Mouse (Mus musculus): ENCODE measurements around the gene Slc22a14. TPM values are rescaled to one million over a fixed set of nuclear protein-coding genes. Genes with fewer than 3 reads are reported as not detected.

Gene Slc22a14
- polyA plus RNA-seq, 1 experiment: not detected

DNA sequence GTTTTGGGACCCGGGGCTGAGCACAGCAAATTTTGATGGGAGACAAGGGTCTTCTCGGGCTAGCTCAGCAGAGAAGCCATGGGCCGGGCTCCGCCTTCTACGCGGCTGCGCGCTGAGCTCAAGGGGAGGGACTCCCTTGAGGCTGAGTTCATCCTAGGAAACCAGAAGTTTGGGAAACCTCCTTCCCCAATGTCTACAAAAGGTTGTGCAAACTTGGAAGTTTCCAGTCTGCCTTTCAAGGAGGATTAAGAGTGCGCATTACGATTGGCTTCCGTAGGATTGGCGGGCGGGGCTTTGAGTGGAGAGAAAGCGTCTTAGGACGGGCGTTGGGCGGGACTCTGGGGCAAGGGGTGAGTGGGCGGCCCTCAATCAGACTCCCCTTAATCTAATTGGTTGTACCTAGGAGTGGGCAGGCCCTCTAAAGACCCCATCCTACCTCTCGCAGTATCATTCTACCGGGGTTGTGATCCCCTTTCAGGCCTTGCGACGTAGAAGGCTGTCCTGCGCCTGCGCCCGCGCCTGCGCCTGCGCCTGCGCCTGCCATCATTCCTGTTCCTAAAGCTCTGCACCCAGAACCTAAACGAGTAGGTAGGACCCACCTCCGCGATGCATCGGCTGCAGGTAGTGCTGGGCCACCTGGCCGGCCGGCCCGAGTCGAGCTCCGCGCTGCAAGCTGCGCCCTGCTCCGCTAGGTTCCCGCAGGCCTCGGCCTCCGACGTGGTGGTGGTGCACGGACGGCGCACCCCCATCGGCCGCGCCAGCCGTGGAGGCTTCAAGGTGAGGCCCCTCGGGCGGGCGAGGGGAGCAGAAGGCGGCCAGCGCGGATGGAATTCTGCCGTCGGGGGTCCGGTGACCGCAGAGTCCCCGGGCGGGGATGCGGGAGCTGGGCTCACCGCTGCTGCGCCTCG lies 24.2 kb downstream of the Slc22a14 start, which contains the start of gene Myd88:
Gene Myd88, minus strand, starts transcription at position 503 of the 908 bp plus-strand sequence.
- Histone ChIP-seq H3K27ac (ENCODE audit: insufficient read depth, low read depth, low read length) (peak within 1 kb of the TSS; percentile 89), H3K4me1 (ENCODE audit: control insufficient read depth, insufficient read depth, low read length) (peaks cover 31% of the 10 kb centered on the region), H3K4me3 (ENCODE audit: insufficient read depth, low read length) (peak within 1 kb of the TSS; percentile 89)
- no peak for TF ChIP-seq POLR2A (IDR thresholded peaks at IDR 0.05; ENCODE audit: borderline replicate concordance, low read depth, low read length)
- no peak for TF ChIP-seq CTCF (IDR thresholded peaks at IDR 0.05; ENCODE audit: low read depth, low read length)

DNA sequence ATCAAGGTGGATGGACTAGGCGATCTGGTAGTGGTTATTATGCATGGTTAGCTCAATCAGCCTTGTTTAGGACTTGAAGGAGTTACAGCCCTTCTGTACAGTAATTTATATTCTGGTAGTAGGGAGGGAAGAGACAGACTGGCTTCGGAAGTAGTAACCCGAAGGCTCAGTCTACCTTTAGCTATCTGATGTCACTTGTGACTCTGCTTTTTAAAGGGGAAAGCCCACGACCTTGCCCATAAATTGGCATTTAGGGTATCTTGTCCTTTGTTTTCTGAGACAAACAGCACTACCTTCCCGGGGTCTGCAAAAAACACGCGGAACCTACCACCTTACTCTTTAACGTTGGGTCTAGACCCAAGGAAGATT lies 25.2 kb downstream of the Slc22a14 start:
- TF ChIP-seq CTCF (IDR thresholded peaks at IDR 0.05; ENCODE audit: low read depth, low read length) (no peak), POLR2A (IDR thresholded peaks at IDR 0.05; ENCODE audit: borderline replicate concordance, low read depth, low read length) (no peak)
- peak overlapping the region; percentile 89 for H3K27ac ChIP-seq (ENCODE audit: insufficient read depth, low read depth, low read length)
- peaks cover 39% of the 10 kb centered on the region for H3K4me1 ChIP-seq (ENCODE audit: control insufficient read depth, insufficient read depth, low read length)
- peak overlapping the region; percentile 89 for H3K4me3 ChIP-seq (ENCODE audit: insufficient read depth, low read length)

DNA sequence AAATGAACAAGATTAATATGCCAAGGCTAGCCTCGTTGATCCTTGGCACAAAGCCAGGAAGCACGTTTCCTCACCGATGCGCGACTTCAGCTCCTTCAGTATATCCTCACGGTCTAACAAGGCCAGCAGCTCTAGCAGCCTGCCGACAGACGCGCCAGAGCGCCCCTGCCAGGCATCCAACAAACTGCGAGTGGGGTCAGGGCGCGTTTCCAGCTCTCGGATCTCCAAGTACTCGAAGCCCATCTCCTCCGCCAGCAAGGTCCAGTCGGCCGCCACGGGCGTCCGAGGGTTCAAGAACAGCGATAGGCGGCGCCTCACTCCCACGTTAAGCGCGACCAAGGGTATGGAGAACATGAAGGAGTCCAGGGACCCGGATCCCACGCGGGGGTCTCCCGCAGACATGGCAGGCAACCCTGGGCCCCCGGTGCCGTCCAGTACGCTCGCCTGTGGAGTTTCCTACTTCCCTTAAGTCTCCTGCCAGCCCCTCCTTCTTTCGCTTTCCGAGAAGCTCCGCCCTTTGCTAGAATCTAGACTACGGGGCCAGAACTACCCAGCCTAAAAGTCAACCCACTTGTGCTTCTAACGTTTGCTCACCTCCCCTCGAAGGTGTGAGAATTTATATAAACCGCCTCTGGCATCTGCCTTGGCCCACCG lies 25.7 kb downstream of the Slc22a14 start, which contains the start of gene Acaa1a:
Gene Acaa1a, plus strand, starts transcription at position 119 of the 654 bp plus-strand sequence.
- Histone ChIP-seq H3K4me3 (ENCODE audit: insufficient read depth, low read length) (peak within 1 kb of the TSS; percentile 89), H3K4me1 (ENCODE audit: control insufficient read depth, insufficient read depth, low read length) (peaks cover 44% of the 10 kb centered on the region), H3K27ac (ENCODE audit: insufficient read depth, low read depth, low read length) (peak within 1 kb of the TSS; percentile 89)
- TF ChIP-seq CTCF (IDR thresholded peaks at IDR 0.05; ENCODE audit: low read depth, low read length): no peak
- TF ChIP-seq POLR2A (IDR thresholded peaks at IDR 0.05; ENCODE audit: borderline replicate concordance, low read depth, low read length): no peak

DNA sequence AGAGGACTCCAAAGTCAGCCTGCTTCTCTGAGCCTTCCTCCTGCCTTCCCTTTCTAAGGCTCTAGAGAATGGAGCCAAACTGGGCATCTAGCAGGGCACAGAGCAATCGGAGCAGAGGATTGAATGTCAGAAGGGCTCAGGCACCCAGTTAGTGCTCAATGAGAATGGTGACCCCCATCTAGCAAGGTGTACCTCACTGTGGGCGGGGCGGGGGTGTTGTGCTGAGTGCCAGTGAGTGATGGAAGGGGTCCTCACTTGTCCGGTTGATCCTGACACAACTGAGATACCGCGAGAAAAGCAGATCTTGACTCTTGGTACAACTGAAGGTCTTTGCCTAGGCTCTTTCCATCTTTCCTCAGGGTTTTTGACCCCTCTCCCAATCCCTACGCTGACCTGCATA lies 26.2 kb downstream of the Slc22a14 start:
- peaks cover 47% of the 10 kb centered on the region for H3K4me1 ChIP-seq (ENCODE audit: control insufficient read depth, insufficient read depth, low read length)
- TF ChIP-seq POLR2A (IDR thresholded peaks at IDR 0.05; ENCODE audit: borderline replicate concordance, low read depth, low read length) (no peak), CTCF (IDR thresholded peaks at IDR 0.05; ENCODE audit: low read depth, low read length) (no peak)
- H3K27ac ChIP-seq (ENCODE audit: insufficient read depth, low read depth, low read length): peak overlapping the region; percentile 89
- H3K4me3 ChIP-seq (ENCODE audit: insufficient read depth, low read length): peak overlapping the region; percentile 89

DNA sequence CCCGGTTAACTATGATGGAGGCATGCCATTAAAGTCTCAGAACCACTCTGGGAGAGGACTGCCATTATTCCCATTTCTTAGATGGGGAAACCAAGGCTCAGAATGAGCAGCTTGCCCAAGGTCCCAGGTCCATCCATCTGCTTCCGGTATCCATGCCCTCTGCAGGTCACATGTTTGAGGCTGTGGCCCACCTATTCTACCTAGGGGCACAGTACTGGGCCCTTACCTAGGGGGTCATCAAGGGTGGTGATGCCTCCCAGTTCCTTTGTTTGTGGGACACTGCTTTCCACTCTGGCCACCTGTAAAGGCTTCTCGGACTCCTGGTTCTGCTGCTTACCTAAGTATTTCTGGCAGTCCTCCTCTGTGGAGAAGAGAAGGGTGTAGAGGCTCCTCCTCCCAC lies 27.0 kb downstream of the Slc22a14 start:
- no peak for TF ChIP-seq POLR2A (IDR thresholded peaks at IDR 0.05; ENCODE audit: borderline replicate concordance, low read depth, low read length)
- TF ChIP-seq CTCF (IDR thresholded peaks at IDR 0.05; ENCODE audit: low read depth, low read length): no peak
- Histone ChIP-seq H3K4me3 (ENCODE audit: insufficient read depth, low read length) (no peak overlapping the region), H3K27ac (ENCODE audit: insufficient read depth, low read depth, low read length) (no peak overlapping the region), H3K4me1 (ENCODE audit: control insufficient read depth, insufficient read depth, low read length) (peaks cover 50% of the 10 kb centered on the region)

DNA sequence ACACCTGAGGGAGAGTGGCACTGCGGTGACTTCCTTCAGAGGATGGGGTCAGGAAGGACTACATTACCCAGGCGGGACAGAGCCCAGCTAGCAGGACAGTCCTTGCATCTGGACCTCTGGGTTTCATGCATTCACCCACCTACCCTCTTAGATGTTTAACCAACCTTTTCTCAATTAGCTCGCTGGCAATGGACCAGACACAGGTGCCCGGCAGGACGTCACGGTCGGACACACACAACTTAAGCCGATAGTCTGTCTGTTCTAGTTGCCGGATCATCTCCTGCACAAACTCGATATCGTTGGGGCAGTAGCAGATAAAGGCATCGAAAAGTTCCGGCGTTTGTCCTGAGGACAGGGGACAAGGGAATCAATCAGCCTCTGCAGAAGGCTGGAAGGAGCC lies 27.5 kb downstream of the Slc22a14 start:
- H3K4me1 ChIP-seq (ENCODE audit: control insufficient read depth, insufficient read depth, low read length): peaks cover 48% of the 10 kb centered on the region
- no peak for TF ChIP-seq POLR2A (IDR thresholded peaks at IDR 0.05; ENCODE audit: borderline replicate concordance, low read depth, low read length)
- H3K27ac ChIP-seq (ENCODE audit: insufficient read depth, low read depth, low read length): no peak overlapping the region
- H3K4me3 ChIP-seq (ENCODE audit: insufficient read depth, low read length): no peak overlapping the region

DNA sequence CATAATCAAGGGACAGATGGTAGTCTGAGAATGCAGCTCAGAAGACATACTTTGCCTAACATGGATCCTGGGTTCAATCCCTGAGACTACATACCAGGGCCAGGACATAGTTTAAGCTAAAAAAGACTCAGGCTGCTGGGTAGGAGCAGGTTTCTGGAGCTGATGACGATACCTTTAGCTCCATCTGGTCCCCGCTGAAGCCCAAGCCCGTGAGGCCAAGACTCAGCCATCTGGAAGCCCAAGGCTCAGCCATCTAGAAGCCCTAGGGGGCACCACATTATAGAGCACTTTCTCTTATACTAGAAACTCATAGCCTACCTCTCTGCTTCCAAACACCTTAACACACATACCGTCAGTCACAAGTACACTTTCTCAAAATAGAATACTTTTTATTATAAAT lies 29.8 kb downstream of the Slc22a14 start:
- H3K27ac ChIP-seq (ENCODE audit: insufficient read depth, low read depth, low read length): no peak overlapping the region
- no peak for TF ChIP-seq CTCF (IDR thresholded peaks at IDR 0.05; ENCODE audit: low read depth, low read length)
- no peak for TF ChIP-seq POLR2A (IDR thresholded peaks at IDR 0.05; ENCODE audit: borderline replicate concordance, low read depth, low read length)
- no peak overlapping the region for H3K4me3 ChIP-seq (ENCODE audit: insufficient read depth, low read length)
- H3K4me1 ChIP-seq (ENCODE audit: control insufficient read depth, insufficient read depth, low read length): peaks cover 40% of the 10 kb centered on the region

DNA sequence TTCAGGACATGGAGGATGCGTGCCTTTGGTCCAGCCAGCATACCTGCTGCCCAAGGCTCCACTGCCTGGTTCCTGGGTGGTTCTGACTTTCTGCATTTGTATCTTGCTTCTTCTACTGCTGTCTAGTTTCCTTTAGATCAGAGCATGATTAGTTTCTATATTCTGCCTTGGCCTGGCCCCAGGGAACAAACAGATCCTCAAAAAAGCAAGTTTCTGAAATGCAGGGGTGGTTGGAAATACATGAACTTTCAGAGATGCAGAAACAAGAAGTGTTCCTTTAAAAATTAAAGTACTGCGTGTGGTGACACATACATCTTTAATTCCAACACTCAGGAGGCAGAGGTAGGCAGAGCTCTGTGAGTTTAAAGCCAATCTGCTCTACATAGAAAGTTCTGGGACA lies 30.5 kb downstream of the Slc22a14 start:
- TF ChIP-seq POLR2A (IDR thresholded peaks at IDR 0.05; ENCODE audit: borderline replicate concordance, low read depth, low read length): no peak
- no peak for TF ChIP-seq CTCF (IDR thresholded peaks at IDR 0.05; ENCODE audit: low read depth, low read length)
- peak overlapping the region; percentile 37 for H3K4me3 ChIP-seq (ENCODE audit: insufficient read depth, low read length)
- H3K4me1 ChIP-seq (ENCODE audit: control insufficient read depth, insufficient read depth, low read length): peaks cover 40% of the 10 kb centered on the region
- H3K27ac ChIP-seq (ENCODE audit: insufficient read depth, low read depth, low read length): peak overlapping the region; percentile 65

DNA sequence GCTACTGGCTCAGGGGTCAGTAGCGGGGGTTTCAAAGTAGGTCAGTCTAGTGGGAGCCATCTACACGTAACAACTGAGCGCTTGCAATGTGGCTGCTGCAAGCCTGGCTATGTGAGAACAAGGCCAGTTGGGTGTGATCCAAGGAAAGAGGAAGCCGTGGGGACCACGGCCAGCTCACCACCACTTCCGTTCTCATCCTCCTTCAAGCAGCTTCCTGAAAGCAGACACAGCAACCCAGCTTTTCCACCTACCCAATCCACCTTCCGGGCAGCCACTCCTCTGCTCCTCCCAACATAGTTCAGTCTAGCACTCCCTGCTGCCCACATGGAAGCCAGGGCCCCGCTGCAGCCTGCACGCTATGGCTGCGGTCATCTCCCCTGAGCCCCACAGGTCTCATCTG lies 31.0 kb downstream of the Slc22a14 start:
- Histone ChIP-seq H3K4me1 (ENCODE audit: control insufficient read depth, insufficient read depth, low read length) (peaks cover 40% of the 10 kb centered on the region), H3K4me3 (ENCODE audit: insufficient read depth, low read length) (peak overlapping the region; percentile 37), H3K27ac (ENCODE audit: insufficient read depth, low read depth, low read length) (peak overlapping the region; percentile 65)
- TF ChIP-seq POLR2A (IDR thresholded peaks at IDR 0.05; ENCODE audit: borderline replicate concordance, low read depth, low read length) (no peak), CTCF (IDR thresholded peaks at IDR 0.05; ENCODE audit: low read depth, low read length) (no peak)

All from bone marrow macrophage, adult 2 months (primary cell).